Comparison of ENCODE assay signal across 14 mouse cellular contexts in genomic region chr17:64466746-64467145, GRCm38 (mm10).
"Had no signal": no experiment of that assay in that cellular context is flagged by ENCODE, and none has a peak within 500 bp of the region (broad histone marks: within the 10 kb centered on the region; RNA-seq: fewer than 3 reads in every experiment).

No protein-coding gene starts in this region.

- H3K36me3 ChIP-seq: intestine, embryonic 15.5 days; limb, embryonic 13.5 days; midbrain, embryonic 15.5 days; neural tube, embryonic 13.5 days had no signal

- H3K27ac ChIP-seq: intestine, embryonic 15.5 days; limb, embryonic 13.5 days; macrophage; midbrain, embryonic 15.5 days; neural tube, embryonic 13.5 days; stomach, postnatal 0 days had no signal

- ATAC-seq: intestine, embryonic 15.5 days; midbrain, embryonic 15.5 days had no signal

- H3K27me3 ChIP-seq: intestine, embryonic 15.5 days; midbrain, embryonic 15.5 days; neural tube, embryonic 13.5 days had no signal

- DNase-seq: kidney, adult 18-20 months; kidney, postnatal 10 days; lung, adult 2 months; lung, postnatal 10 days; thymus, adult 18-20 months; thymus, postnatal 14 days had no signal

- H3K4me3 ChIP-seq: intestine, embryonic 15.5 days; limb, embryonic 13.5 days; megakaryocyte, embryonic 14.5 days; midbrain, embryonic 15.5 days; neural tube, embryonic 13.5 days had no signal

- H3K9ac ChIP-seq: intestine, embryonic 15.5 days; limb, embryonic 13.5 days; midbrain, embryonic 15.5 days; neural tube, embryonic 13.5 days had no signal

- H3K4me2 ChIP-seq: intestine, embryonic 15.5 days; limb, embryonic 13.5 days; midbrain, embryonic 11.5 days; midbrain, embryonic 15.5 days; neural tube, embryonic 13.5 days had no signal

- H3K4me1 ChIP-seq: intestine, embryonic 15.5 days had no signal

- H3K9me3 ChIP-seq: intestine, embryonic 15.5 days; limb, embryonic 13.5 days; midbrain, embryonic 15.5 days; neural tube, embryonic 13.5 days had no signal
